Mouse (Mus musculus) right cerebral cortex, postnatal 10 days (tissue): Measurements from ENCODE around the gene Ndfip2.

ENCODE experiments used
- DNase-seq, 2 experiments: peaks; one replicate each; pipeline ENCODE4 v3.0.0; 2021; ENCODE audit warnings: low spot score in 2 of 2

The Ndfip2 gene

GRCm38 (mm10) chr14:105258379-105259034 lies at the start of gene Ndfip2:
TSS of gene Ndfip2 (plus strand) at chr14:105258573.
- peak; percentile 92 to 93 for DNase-seq

GRCm38 (mm10) chr14:105219525-105220376 lies 38.6 kb upstream of the Ndfip2 start:
- DNase-seq, result no peak

- no peak for DNase-seq
Observed at GRCm38 (mm10) chr14:105222240-105222639, 36.1 kb upstream of the Ndfip2 start.

- no peak for DNase-seq
Observed at GRCm38 (mm10) chr14:105225790-105226189, 32.6 kb upstream of the Ndfip2 start.

- no peak for DNase-seq
Observed at GRCm38 (mm10) chr14:105232421-105232820, 26.0 kb upstream of the Ndfip2 start.

- peak in 1 of 2 experiments; percentile 36 for DNase-seq
Observed at GRCm38 (mm10) chr14:105236596-105236995, 21.8 kb upstream of the Ndfip2 start.

- no peak for DNase-seq
Observed at GRCm38 (mm10) chr14:105237736-105238135, 20.6 kb upstream of the Ndfip2 start.

- DNase-seq, result no peak
Observed at GRCm38 (mm10) chr14:105238450-105239038, 19.8 kb upstream of the Ndfip2 start.

- DNase-seq, result no peak
Observed at GRCm38 (mm10) chr14:105240120-105240519, 18.3 kb upstream of the Ndfip2 start.

GRCm38 (mm10) chr14:105243805-105244443 lies 14.4 kb upstream of the Ndfip2 start:
- DNase-seq, result no peak

GRCm38 (mm10) chr14:105251038-105251437 lies 7.3 kb upstream of the Ndfip2 start:
- DNase-seq, result no peak

GRCm38 (mm10) chr14:105253304-105253703 lies 5.1 kb upstream of the Ndfip2 start:
- no peak for DNase-seq

- peak in 1 of 2 experiments; percentile 48 for DNase-seq
Observed at GRCm38 (mm10) chr14:105254401-105254800, 4.0 kb upstream of the Ndfip2 start.

- DNase-seq, result no peak
Observed at GRCm38 (mm10) chr14:105255620-105256019, 2.8 kb upstream of the Ndfip2 start.

GRCm38 (mm10) chr14:105259035-105259880 lies 885 bp downstream of the Ndfip2 start:
- DNase-seq, result peak; percentile 45 to 53

GRCm38 (mm10) chr14:105262923-105263322 lies 4.5 kb downstream of the Ndfip2 start:
- no peak for DNase-seq

GRCm38 (mm10) chr14:105267095-105267494 lies 8.7 kb downstream of the Ndfip2 start:
- no peak for DNase-seq

- no peak for DNase-seq
Observed at GRCm38 (mm10) chr14:105272030-105272429, 13.7 kb downstream of the Ndfip2 start.

GRCm38 (mm10) chr14:105272539-105272938 lies 14.2 kb downstream of the Ndfip2 start:
- DNase-seq, result no peak

- no peak for DNase-seq
Observed at GRCm38 (mm10) chr14:105275196-105275595, 16.8 kb downstream of the Ndfip2 start.

- no peak for DNase-seq
Observed at GRCm38 (mm10) chr14:105277277-105277676, 18.9 kb downstream of the Ndfip2 start.
